Mouse (Mus musculus) embryonic facial prominence, embryonic 15.5 days (tissue): ENCODE measurements around the gene Nbea. TPM values are rescaled to one million over a fixed set of nuclear protein-coding genes. Genes with fewer than 3 reads are reported as not detected.
A peak's percentile ranks its signal among the peaks of the same experiment; 100 is the strongest.
"Not testable (repeated sequence)": the region's sequence is repeated elsewhere in the genome, so short reads cannot be mapped to it uniquely, and the experiment has no call there.

Experiments used
- ATAC-seq: fragments of 200-750 bp; cut with Nextera tagmentation; 2 replicates; pipeline ENCODE4 v1.8.0; 2017; ENCODE audit warnings: low read depth, moderate TSS enrichment; ENCODE audit not compliant: insufficient number of reproducible peaks, low FRiP score, low TSS enrichment
- H3K27ac ChIP-seq: fragments of 300-500 bp; sonication (generic); replicated peaks from 2 replicates; pipeline ENCODE4 v1.5.1; 2015; ENCODE audit warnings: mild to moderate bottlenecking, inconsistent platforms
- H3K27me3 ChIP-seq: fragments of 300-500 bp; sonication (generic); 2 replicates; pipeline ENCODE4 v1.6.1; 2015; ENCODE audit warnings: inconsistent platforms
- H3K36me3 ChIP-seq: fragments of 300-500 bp; sonication (generic); 2 replicates; pipeline ENCODE4 v1.6.1; 2015; ENCODE audit warnings: mild to moderate bottlenecking, inconsistent platforms
- H3K4me1 ChIP-seq: fragments of 300-500 bp; sonication (generic); 2 replicates; pipeline ENCODE4 v1.6.1; 2015; ENCODE audit warnings: inconsistent platforms
- H3K4me2 ChIP-seq: fragments of 300-500 bp; sonication (generic); replicated peaks from 2 replicates; pipeline ENCODE4 v1.6.1; 2015; ENCODE audit warnings: mild to moderate bottlenecking, inconsistent platforms
- H3K4me3 ChIP-seq: fragments of 300-500 bp; sonication (generic); replicated peaks from 2 replicates; pipeline ENCODE4 v1.5.1; 2015; ENCODE audit warnings: mild to moderate bottlenecking, inconsistent platforms
- H3K9ac ChIP-seq: fragments of 300-500 bp; sonication (generic); 2 replicates; pipeline ENCODE4 v1.6.1; 2015; ENCODE audit warnings: inconsistent platforms
- H3K9me3 ChIP-seq: fragments of 300-500 bp; sonication (generic); replicated peaks from 2 replicates; pipeline ENCODE4 v1.6.1; 2016; ENCODE audit warnings: inconsistent platforms
- WGBS: fragments of 180-500 bp; shearing (Covaris S2); methylation state at CpG from one replicate; pipeline ENCODE4 v1.1.7; 2015; 5-methylcytosine and 5-hydroxymethylcytosine counted together
- polyA plus RNA-seq: library from polyadenylated mRNA; unstranded; fragments of >200 nt; fragmentation: Nextera tagmentation; extraction: Ambion mirVana; gene quantifications from 2 replicates; pipeline ENCODE4 v1.2.1, GENCODE M21; 2015

The Nbea gene
- polyA plus RNA-seq, 1 experiment from 2014 or later: 13.3 TPM

DNA sequence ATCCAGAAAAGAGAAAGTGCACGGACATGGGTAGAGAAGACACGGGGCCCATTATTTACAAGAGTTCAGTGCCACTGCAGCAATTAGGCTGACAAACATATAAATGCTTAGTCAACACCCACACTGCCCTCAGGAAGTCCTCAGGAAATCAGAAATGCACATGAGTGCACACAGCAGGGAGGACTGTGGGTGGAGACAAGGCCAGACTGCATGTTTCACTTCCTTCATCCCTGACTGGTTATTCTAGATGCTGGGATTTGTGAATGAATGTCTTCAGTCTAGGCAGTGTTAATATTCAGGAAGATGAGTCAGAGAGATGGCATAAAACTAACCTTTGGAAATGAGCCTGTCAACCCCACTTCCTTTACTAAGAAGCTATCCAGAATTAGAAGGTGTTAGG, 531.2 kb downstream of the Nbea start:
- Histone ChIP-seq H3K4me3 (no peak overlapping the region), H3K9me3 (no peaks in the 10 kb centered on the region), H3K27ac (no peak overlapping the region), H3K4me1 (peaks cover 4% of the 10 kb centered on the region), H3K9ac (no peak overlapping the region), H3K4me2 (no peak overlapping the region), H3K27me3 (no peaks in the 10 kb centered on the region), H3K36me3 (no peaks in the 10 kb centered on the region)
- WGBS: 73% methylated on average over 2 of the region's 2 CpGs
- no peak for ATAC-seq

DNA sequence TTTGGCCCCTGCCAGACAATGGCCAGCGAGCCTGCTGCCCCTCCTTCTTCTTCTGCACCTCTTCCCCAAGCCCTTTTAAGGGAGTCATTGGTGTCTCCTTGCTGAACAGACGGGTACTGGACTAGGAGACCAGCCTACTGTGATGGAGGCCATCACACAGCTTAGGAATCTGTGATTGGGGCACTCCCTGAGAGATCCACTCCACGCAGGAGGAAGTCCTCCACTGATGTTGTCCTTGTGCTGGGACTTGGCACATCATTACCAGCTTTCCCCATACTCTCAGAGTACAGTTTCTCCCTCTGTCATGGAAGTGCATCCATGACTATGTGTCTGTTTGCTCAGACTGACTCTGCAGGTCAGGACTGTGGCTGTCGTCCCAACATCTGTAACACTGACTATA, 531.6 kb downstream of the Nbea start:
- H3K9me3 ChIP-seq: no peaks in the 10 kb centered on the region
- no peak overlapping the region for H3K4me2 ChIP-seq
- H3K9ac ChIP-seq: no peak overlapping the region
- peaks cover 7% of the 10 kb centered on the region for H3K4me1 ChIP-seq
- WGBS: 78% methylated on average over 4 of the region's 4 CpGs
- H3K27me3 ChIP-seq: no peaks in the 10 kb centered on the region
- no peaks in the 10 kb centered on the region for H3K36me3 ChIP-seq
- H3K27ac ChIP-seq: no peak overlapping the region
- ATAC-seq: no peak
- no peak overlapping the region for H3K4me3 ChIP-seq

DNA sequence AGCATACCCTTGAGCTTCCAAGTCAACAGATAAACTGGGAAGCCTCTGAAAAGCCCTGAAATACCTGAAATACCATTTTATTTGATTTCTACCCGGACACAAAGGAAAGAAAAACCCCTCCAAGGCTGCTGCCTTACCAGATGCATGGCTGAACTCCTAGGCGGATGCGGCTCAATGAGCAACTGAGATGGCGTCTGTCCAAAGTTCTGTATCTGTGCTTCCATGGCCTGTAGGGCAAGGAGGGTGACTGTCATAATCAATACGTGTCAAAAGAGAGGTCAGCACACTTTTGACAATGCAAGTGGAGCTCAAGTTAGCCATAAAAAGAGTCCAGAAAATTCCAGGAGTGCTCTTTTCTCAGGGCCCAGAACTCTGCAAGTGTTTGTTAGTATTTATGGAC, 534.0 kb downstream of the Nbea start:
- no peak for ATAC-seq
- Histone ChIP-seq H3K4me3 (no peak overlapping the region), H3K4me1 (peaks cover 17% of the 10 kb centered on the region), H3K36me3 (0 out of 2 replicates have a peak, but pooled peaks cover 3% of the 10 kb centered on the region), H3K9ac (no peak overlapping the region), H3K27ac (no peak overlapping the region), H3K4me2 (no peak overlapping the region), H3K9me3 (no peaks in the 10 kb centered on the region), H3K27me3 (no peaks in the 10 kb centered on the region)
- WGBS: 67% methylated on average over 5 of the region's 5 CpGs

DNA sequence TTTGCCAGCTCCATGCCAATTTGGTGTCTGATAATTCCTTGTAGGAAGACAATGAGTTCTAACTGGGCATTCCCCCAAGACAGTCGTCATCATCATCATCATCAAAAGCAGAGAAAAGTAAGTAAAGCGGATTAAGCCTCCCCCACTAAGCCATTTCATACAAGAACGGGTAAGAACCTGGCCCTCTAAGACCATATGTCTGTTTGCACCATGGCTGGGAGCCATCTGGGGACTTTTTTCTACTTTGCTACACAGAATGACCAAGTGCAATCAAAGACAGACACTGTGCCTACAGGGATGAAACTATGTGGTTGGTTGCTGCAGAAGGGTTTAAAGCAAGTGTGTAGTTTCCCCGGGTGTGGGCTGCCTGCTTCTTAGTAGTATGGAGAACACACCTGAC, 535.2 kb downstream of the Nbea start:
- H3K9ac ChIP-seq: no peak overlapping the region
- no peak overlapping the region for H3K27ac ChIP-seq
- no peak overlapping the region for H3K4me2 ChIP-seq
- WGBS: 36% methylated on average over 4 of the region's 4 CpGs
- H3K4me3 ChIP-seq: no peak overlapping the region
- H3K9me3 ChIP-seq: no peaks in the 10 kb centered on the region
- no peaks in the 10 kb centered on the region for H3K27me3 ChIP-seq
- H3K36me3 ChIP-seq: 0 out of 2 replicates have a peak, but pooled peaks cover 3% of the 10 kb centered on the region
- no peak for ATAC-seq
- H3K4me1 ChIP-seq: peaks cover 17% of the 10 kb centered on the region

DNA sequence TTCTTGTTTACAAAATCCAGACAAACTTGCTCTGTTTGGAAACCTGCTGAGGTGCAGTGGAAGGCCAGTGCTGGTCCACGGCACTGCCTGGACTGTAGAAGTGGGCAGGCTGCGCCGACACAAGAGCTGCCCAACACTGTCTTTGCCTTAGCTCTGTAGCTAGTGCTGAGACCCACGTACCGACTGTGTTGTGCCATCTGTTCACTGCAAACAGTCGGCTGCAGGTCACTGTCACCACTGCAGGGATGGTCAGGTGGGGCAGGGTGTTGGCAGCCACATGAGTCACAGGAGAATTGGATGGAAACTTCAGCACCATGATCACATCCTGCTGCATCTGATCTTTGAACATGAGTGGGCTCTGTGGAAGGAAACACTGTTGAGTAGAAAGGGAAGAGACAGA, 536.3 kb downstream of the Nbea start:
- no peaks in the 10 kb centered on the region for H3K9me3 ChIP-seq
- no peak overlapping the region for H3K9ac ChIP-seq
- H3K36me3 ChIP-seq: 0 out of 2 replicates have a peak, but pooled peaks cover 3% of the 10 kb centered on the region
- no peak overlapping the region for H3K4me3 ChIP-seq
- ATAC-seq: no peak
- no peaks in the 10 kb centered on the region for H3K27me3 ChIP-seq
- peaks cover 17% of the 10 kb centered on the region for H3K4me1 ChIP-seq
- no peak overlapping the region for H3K27ac ChIP-seq
- H3K4me2 ChIP-seq: no peak overlapping the region
- WGBS: 80% methylated on average over 6 of the region's 6 CpGs

DNA sequence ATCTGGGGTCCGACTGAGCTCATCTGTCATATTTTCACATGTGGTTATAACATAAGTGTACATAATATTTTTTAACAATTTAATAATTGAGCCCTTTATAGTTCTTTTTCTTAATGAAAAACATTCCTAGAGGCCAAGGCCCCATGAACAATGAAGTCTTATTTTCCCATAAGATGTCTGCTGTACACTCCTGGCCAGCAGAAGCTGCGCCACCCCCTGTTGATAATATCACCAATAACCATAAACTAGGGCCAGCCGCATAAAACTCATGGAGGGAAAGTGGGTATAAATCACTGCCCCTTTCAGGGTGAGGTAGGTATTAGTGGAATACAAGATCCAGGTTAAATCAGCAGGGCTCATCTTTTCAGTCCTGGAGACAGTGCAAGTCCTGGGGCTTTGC, 537.1 kb downstream of the Nbea start:
- ATAC-seq: no peak
- Histone ChIP-seq H3K4me3 (no peak overlapping the region), H3K4me2 (no peak overlapping the region), H3K4me1 (peaks cover 17% of the 10 kb centered on the region), H3K27me3 (no peaks in the 10 kb centered on the region), H3K9ac (no peak overlapping the region), H3K36me3 (0 out of 2 replicates have a peak, but pooled peaks cover 3% of the 10 kb centered on the region), H3K9me3 (no peaks in the 10 kb centered on the region), H3K27ac (peak overlapping the region; percentile 44; the same call in 1 of the 2 replicates)
- WGBS: 69% methylated on average over 3 of the region's 3 CpGs

DNA sequence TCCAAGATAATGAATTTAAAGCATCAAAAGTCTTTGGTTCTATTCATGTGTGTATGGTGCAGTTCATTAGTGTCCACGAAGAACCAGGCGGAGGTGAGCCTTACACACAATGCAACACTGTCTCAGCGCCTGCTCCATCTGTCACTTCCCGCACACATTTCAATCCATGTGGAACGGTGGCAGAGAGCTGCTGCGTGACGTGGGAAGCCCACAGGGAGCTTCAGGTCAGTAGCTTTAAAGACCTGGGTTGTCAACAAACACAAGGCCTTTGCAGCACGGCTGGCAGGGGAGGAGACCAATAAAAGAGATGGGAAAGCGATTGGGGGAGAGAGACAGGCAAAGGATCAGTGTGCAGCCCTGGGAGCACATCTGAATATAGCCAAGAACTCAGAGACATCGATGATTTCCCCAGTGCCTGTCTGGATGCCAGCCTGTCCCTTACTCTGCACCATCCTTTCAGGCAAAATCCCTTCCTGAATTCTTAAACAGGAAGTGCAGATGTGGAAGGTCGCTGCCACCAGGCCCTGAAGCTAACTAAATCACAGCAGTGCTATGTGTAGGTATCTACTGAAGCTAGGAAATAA, 539.4 kb downstream of the Nbea start:
- ATAC-seq: no peak
- H3K4me2 ChIP-seq: no peak overlapping the region
- no peaks in the 10 kb centered on the region for H3K27me3 ChIP-seq
- H3K4me3 ChIP-seq: no peak overlapping the region
- H3K9me3 ChIP-seq: no peaks in the 10 kb centered on the region
- H3K9ac ChIP-seq: no peak overlapping the region
- peaks cover 17% of the 10 kb centered on the region for H3K4me1 ChIP-seq
- 70% methylated on average over 11 of the region's 11 CpGs for WGBS
- H3K36me3 ChIP-seq: 0 out of 2 replicates have a peak, but pooled peaks cover 3% of the 10 kb centered on the region
- H3K27ac ChIP-seq: no peak overlapping the region

DNA sequence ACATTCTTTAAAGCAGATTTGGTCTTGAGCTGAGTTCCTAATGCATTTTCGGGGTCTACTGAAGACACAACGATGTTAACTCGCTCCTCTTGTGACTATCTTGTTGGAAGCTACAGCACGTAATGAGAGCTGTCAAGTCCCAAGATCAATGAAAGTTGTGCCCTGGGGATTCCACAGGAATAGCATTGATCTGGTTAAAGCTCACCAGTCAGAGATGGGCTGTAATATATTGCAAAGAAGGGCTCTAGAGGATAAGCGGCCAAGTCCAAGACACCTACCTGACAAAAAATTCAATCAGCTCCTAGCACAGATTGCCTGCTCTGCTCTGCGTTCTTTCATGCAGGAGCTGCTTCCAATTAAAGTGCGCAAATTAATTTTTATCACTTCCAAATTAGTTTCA, 545.8 kb downstream of the Nbea start:
- no peak overlapping the region for H3K4me2 ChIP-seq
- no peaks in the 10 kb centered on the region for H3K9me3 ChIP-seq
- no peaks in the 10 kb centered on the region for H3K27me3 ChIP-seq
- H3K4me1 ChIP-seq: no peaks in the 10 kb centered on the region
- no peak overlapping the region for H3K9ac ChIP-seq
- no peak overlapping the region for H3K27ac ChIP-seq
- ATAC-seq: no peak
- H3K36me3 ChIP-seq: no peaks in the 10 kb centered on the region
- WGBS: 77% methylated on average over 7 of the region's 7 CpGs
- no peak overlapping the region for H3K4me3 ChIP-seq

DNA sequence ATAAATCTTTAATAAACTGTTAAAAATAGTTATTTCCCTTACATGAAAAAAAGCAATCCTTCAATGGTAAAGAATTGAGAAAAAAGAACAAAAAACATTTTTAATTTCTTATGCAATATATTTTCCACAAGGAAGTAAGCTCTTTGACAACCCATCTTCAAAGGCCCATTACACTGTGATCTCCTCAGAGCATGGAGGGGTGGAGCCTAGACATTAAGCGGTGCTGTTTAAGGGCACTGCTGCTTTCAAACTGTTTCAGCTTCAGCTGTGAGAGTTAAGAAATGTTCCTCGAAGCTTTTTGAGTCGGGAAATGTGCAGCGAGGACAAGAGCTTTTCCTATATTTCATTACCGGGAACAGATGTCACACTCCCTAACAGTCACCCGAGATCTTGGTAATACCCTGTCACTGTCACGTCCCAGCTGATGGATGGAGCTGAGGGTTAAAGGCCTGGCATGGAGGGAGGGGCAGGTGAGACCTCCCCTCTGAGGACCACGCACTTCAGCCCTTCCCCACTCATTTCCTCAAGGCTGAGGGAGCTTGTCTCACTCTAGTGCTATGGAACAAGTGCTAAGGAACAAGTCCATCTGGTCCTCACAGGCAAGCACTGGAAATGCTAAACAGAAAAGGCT, 547.8 kb downstream of the Nbea start:
- H3K36me3 ChIP-seq: no peaks in the 10 kb centered on the region
- H3K27ac ChIP-seq: no peak overlapping the region
- no peak overlapping the region for H3K9ac ChIP-seq
- H3K27me3 ChIP-seq: no peaks in the 10 kb centered on the region
- no peak overlapping the region for H3K4me2 ChIP-seq
- no peak for ATAC-seq
- no peaks in the 10 kb centered on the region for H3K4me1 ChIP-seq
- H3K4me3 ChIP-seq: no peak overlapping the region
- no peaks in the 10 kb centered on the region for H3K9me3 ChIP-seq
- WGBS: 40% methylated on average over 8 of the region's 8 CpGs

DNA sequence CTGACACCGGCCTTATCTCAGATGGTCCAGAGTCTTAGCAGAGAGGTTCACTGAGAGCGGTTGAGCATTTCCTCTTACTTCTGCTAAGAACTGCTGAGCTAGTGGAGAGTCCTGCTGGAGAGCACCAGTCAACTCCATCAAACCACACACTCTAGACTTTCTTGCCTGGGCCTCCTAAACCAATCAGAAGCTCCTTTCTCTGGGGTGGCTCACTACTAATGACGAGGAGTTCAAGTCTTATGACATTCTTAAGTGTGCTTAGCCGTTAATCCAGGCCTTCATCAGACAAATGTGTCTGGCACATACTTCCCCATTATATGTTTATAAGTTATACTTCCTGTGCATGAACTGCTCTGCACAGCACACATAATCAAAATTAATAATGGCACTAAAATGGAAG, 556.4 kb downstream of the Nbea start:
- Histone ChIP-seq H3K27me3 (no peaks in the 10 kb centered on the region), H3K27ac (no peak overlapping the region), H3K9me3 (no peaks in the 10 kb centered on the region), H3K4me1 (no peaks in the 10 kb centered on the region), H3K9ac (no peak overlapping the region), H3K4me3 (no peak overlapping the region), H3K4me2 (no peak overlapping the region), H3K36me3 (peaks cover 23% of the 10 kb centered on the region)
- 80% methylated on average over 4 of the region's 4 CpGs for WGBS
- ATAC-seq: no peak

DNA sequence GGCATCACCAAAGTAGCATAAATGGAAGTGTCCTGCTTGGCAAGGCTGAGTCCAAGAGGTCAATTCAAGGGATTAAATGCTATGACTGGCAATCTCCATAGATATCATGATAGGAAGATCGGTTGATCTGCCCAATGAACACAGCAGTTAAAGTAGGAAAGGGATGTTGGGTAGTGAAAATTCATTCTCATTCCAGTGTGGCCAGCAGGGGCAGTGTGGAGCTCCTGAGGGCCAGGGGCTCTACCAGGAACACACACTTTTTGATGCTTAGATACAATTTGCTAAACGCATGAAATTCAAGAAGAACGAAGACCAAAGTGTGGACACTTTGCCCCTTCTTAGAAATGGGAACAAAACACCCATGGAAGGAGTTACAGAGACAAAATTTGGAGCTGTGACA, 561.5 kb downstream of the Nbea start:
- not testable (repeated sequence) for H3K27me3 ChIP-seq, H3K9ac ChIP-seq, H3K4me3 ChIP-seq, H3K4me2 ChIP-seq, H3K27ac ChIP-seq, H3K36me3 ChIP-seq, ATAC-seq, H3K9me3 ChIP-seq, H3K4me1 ChIP-seq
- WGBS: 93% methylated on average over 3 of the region's 3 CpGs

DNA sequence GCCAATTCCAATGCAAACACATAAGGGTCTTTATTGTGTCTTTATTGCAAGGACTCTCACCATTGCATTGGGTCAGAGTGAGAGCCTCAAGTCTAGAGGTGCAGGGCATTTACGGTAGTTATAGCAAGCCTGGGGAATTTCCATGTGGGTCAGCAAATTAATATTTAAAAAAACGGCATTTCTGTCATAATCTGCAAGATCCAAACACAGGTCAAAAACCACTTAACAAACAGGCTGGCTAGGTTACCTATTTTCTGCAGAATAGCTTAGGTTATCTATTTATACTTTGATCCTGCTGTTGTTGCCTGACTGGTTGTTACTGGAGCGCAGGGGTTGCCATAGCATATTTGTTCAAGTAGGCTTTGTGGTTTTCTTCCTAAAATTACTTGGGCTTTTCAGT, 565.1 kb downstream of the Nbea start:
- Histone ChIP-seq H3K4me2 (no peak overlapping the region), H3K36me3 (no peaks in the 10 kb centered on the region), H3K27ac (no peak overlapping the region), H3K4me1 (no peaks in the 10 kb centered on the region), H3K9me3 (no peaks in the 10 kb centered on the region), H3K4me3 (no peak overlapping the region), H3K27me3 (no peaks in the 10 kb centered on the region), H3K9ac (no peak overlapping the region)
- no peak for ATAC-seq
- 80% methylated on average over 3 of the region's 3 CpGs for WGBS
